Mouse (Mus musculus): ENCODE results near the gene Ift27. TPM values are rescaled to one million over a fixed set of nuclear protein-coding genes. Genes with fewer than 3 reads are reported as not detected.

Ift27 gene
- total and polyA plus RNA-seq, 3 experiments = 15.4 to 97.5 (median 15.7) TPM

- ATAC-seq (ENCODE audit: extremely low read depth, insufficient number of reproducible peaks, low FRiP score, poor library complexity, severe bottlenecking) = no peak
- H3K36me3 ChIP-seq (replicated peaks) = peaks cover 87% of the 10 kb centered on the region
- DNase-seq (ENCODE audit: low spot score) = no peak
These were observed 8.6 kb downstream of the Ift27 start for GRCm38 (mm10) chr15:78165292-78165691.

GRCm38 (mm10) chr15:78164466-78164865 lies 9.4 kb downstream of the Ift27 start:
- H3K27me3 ChIP-seq (ENCODE audit: insufficient read depth, low read length) = no peaks in the 10 kb centered on the region
- no peak overlapping the region for H3K4me3 ChIP-seq (ENCODE audit: low read depth, low read length)
- no peaks in the 10 kb centered on the region for H3K9me3 ChIP-seq (replicated peaks)
- no peak for TF ChIP-seq GATA1 (IDR thresholded peaks at IDR 0.05; ENCODE audit: borderline replicate concordance, low read length)
- TF ChIP-seq GATA2 (IDR thresholded peaks at IDR 0.05; ENCODE audit: borderline replicate concordance, low read depth, low read length) = no peak
- TF ChIP-seq TAL1 (conservative IDR thresholded peaks at IDR 0.05; ENCODE audit: low read depth, low read length) = no peak
- no peak for TF ChIP-seq CTCF (IDR thresholded peaks at IDR 0.05; ENCODE audit: low read depth, low read length)
- no peak for TF ChIP-seq POLR2AphosphoS5 (IDR thresholded peaks at IDR 0.05; ENCODE audit: insufficient replicate concordance, low read depth, low read length)
- ATAC-seq (ENCODE audit: extremely low read depth, insufficient number of reproducible peaks, low FRiP score, poor library complexity, severe bottlenecking) (no peak), DNase-seq (ENCODE audit: low spot score) (no peak)
- peaks cover 79% of the 10 kb centered on the region for H3K36me3 ChIP-seq (replicated peaks)
- H3K4me1 ChIP-seq (ENCODE audit: insufficient read depth, low read depth, low read length) = no peaks in the 10 kb centered on the region

More at GRCm38 (mm10) chr15:78165292-78165691, 8.6 kb downstream of the Ift27 start:
- no peaks in the 10 kb centered on the region for H3K9me3 ChIP-seq (replicated peaks)
- TF ChIP-seq GATA2 (IDR thresholded peaks at IDR 0.05; ENCODE audit: borderline replicate concordance, low read depth, low read length) (no peak), CTCF (IDR thresholded peaks at IDR 0.05; ENCODE audit: low read depth, low read length) (no peak), POLR2AphosphoS5 (IDR thresholded peaks at IDR 0.05; ENCODE audit: insufficient replicate concordance, low read depth, low read length) (no peak), TAL1 (conservative IDR thresholded peaks at IDR 0.05; ENCODE audit: low read depth, low read length) (no peak), GATA1 (IDR thresholded peaks at IDR 0.05; ENCODE audit: borderline replicate concordance, low read length) (no peak)
- no peak overlapping the region for H3K4me3 ChIP-seq (ENCODE audit: low read depth, low read length)
- H3K27me3 ChIP-seq (ENCODE audit: insufficient read depth, low read length) = no peaks in the 10 kb centered on the region
- H3K4me1 ChIP-seq (ENCODE audit: insufficient read depth, low read depth, low read length) = no peaks in the 10 kb centered on the region

- TF ChIP-seq CTCF (IDR thresholded peaks at IDR 0.05; ENCODE audit: low read depth, low read length) (no peak), GATA1 (IDR thresholded peaks at IDR 0.05; ENCODE audit: borderline replicate concordance, low read length) (no peak), TAL1 (conservative IDR thresholded peaks at IDR 0.05; ENCODE audit: low read depth, low read length) (no peak), GATA2 (IDR thresholded peaks at IDR 0.05; ENCODE audit: borderline replicate concordance, low read depth, low read length) (no peak), POLR2AphosphoS5 (IDR thresholded peaks at IDR 0.05; ENCODE audit: insufficient replicate concordance, low read depth, low read length) (no peak)
- ATAC-seq (ENCODE audit: extremely low read depth, insufficient number of reproducible peaks, low FRiP score, poor library complexity, severe bottlenecking) = no peak
- Histone ChIP-seq H3K4me1 (ENCODE audit: insufficient read depth, low read depth, low read length) (no peaks in the 10 kb centered on the region), H3K9me3 (replicated peaks) (no peaks in the 10 kb centered on the region), H3K4me3 (ENCODE audit: low read depth, low read length) (no peak overlapping the region), H3K27me3 (ENCODE audit: insufficient read depth, low read length) (peaks cover 3% of the 10 kb centered on the region; the same call in 1 of the 2 replicates), H3K36me3 (replicated peaks) (peaks cover 54% of the 10 kb centered on the region)
- no peak for DNase-seq (ENCODE audit: low spot score)
These were observed 12.0 kb downstream of the Ift27 start for GRCm38 (mm10) chr15:78161946-78162345.

GRCm38 (mm10) chr15:78158335-78158734 lies 15.6 kb downstream of the Ift27 start:
- peaks cover 18% of the 10 kb centered on the region for H3K36me3 ChIP-seq (replicated peaks)
- no peak for ATAC-seq (ENCODE audit: extremely low read depth, insufficient number of reproducible peaks, low FRiP score, poor library complexity, severe bottlenecking)

GRCm38 (mm10) chr15:78157824-78158223 lies 16.1 kb downstream of the Ift27 start:
- Histone ChIP-seq H3K4me1 (ENCODE audit: insufficient read depth, low read depth, low read length) (no peaks in the 10 kb centered on the region), H3K27me3 (ENCODE audit: insufficient read depth, low read length) (peaks cover 6% of the 10 kb centered on the region; the same call in 1 of the 2 replicates), H3K4me3 (ENCODE audit: low read depth, low read length) (no peak overlapping the region), H3K9me3 (replicated peaks) (no peaks in the 10 kb centered on the region), H3K36me3 (replicated peaks) (peaks cover 13% of the 10 kb centered on the region)
- no peak for DNase-seq (ENCODE audit: low spot score)
- no peak for TF ChIP-seq GATA1 (IDR thresholded peaks at IDR 0.05; ENCODE audit: borderline replicate concordance, low read length)
- TF ChIP-seq GATA2 (IDR thresholded peaks at IDR 0.05; ENCODE audit: borderline replicate concordance, low read depth, low read length) = no peak
- no peak for TF ChIP-seq CTCF (IDR thresholded peaks at IDR 0.05; ENCODE audit: low read depth, low read length)
- no peak for TF ChIP-seq POLR2AphosphoS5 (IDR thresholded peaks at IDR 0.05; ENCODE audit: insufficient replicate concordance, low read depth, low read length)
- no peak for TF ChIP-seq TAL1 (conservative IDR thresholded peaks at IDR 0.05; ENCODE audit: low read depth, low read length)
- ATAC-seq (ENCODE audit: extremely low read depth, insufficient number of reproducible peaks, low FRiP score, poor library complexity, severe bottlenecking) = no peak

More at GRCm38 (mm10) chr15:78158335-78158734, 15.6 kb downstream of the Ift27 start:
- DNase-seq (ENCODE audit: low spot score) = no peak
- H3K4me1 ChIP-seq (ENCODE audit: insufficient read depth, low read depth, low read length) = no peaks in the 10 kb centered on the region
- peaks cover 6% of the 10 kb centered on the region; the same call in 1 of the 2 replicates for H3K27me3 ChIP-seq (ENCODE audit: insufficient read depth, low read length)
- TF ChIP-seq GATA2 (IDR thresholded peaks at IDR 0.05; ENCODE audit: borderline replicate concordance, low read depth, low read length) (no peak), POLR2AphosphoS5 (IDR thresholded peaks at IDR 0.05; ENCODE audit: insufficient replicate concordance, low read depth, low read length) (no peak), TAL1 (conservative IDR thresholded peaks at IDR 0.05; ENCODE audit: low read depth, low read length) (no peak), CTCF (IDR thresholded peaks at IDR 0.05; ENCODE audit: low read depth, low read length) (no peak), GATA1 (IDR thresholded peaks at IDR 0.05; ENCODE audit: borderline replicate concordance, low read length) (no peak)
- H3K4me3 ChIP-seq (ENCODE audit: low read depth, low read length) = no peak overlapping the region
- H3K9me3 ChIP-seq (replicated peaks) = no peaks in the 10 kb centered on the region

- no peak for TF ChIP-seq GATA1 (IDR thresholded peaks at IDR 0.05; ENCODE audit: borderline replicate concordance, low read length)
- no peak for TF ChIP-seq CTCF (IDR thresholded peaks at IDR 0.05; ENCODE audit: low read depth, low read length)
- TF ChIP-seq POLR2AphosphoS5 (IDR thresholded peaks at IDR 0.05; ENCODE audit: insufficient replicate concordance, low read depth, low read length) = no peak
- no peak for TF ChIP-seq GATA2 (IDR thresholded peaks at IDR 0.05; ENCODE audit: borderline replicate concordance, low read depth, low read length)
- no peak for TF ChIP-seq TAL1 (conservative IDR thresholded peaks at IDR 0.05; ENCODE audit: low read depth, low read length)
- Histone ChIP-seq H3K9me3 (replicated peaks) (no peaks in the 10 kb centered on the region), H3K4me1 (ENCODE audit: insufficient read depth, low read depth, low read length) (no peaks in the 10 kb centered on the region), H3K4me3 (ENCODE audit: low read depth, low read length) (no peak overlapping the region), H3K36me3 (replicated peaks) (peaks cover 8% of the 10 kb centered on the region), H3K27me3 (ENCODE audit: insufficient read depth, low read length) (peaks cover 6% of the 10 kb centered on the region; the same call in 1 of the 2 replicates)
- DNase-seq (ENCODE audit: low spot score) = no peak
- ATAC-seq (ENCODE audit: extremely low read depth, insufficient number of reproducible peaks, low FRiP score, poor library complexity, severe bottlenecking) = no peak
These were observed 16.6 kb downstream of the Ift27 start for GRCm38 (mm10) chr15:78157330-78157729.

Measured in G1E (cell line).